Mouse (Mus musculus) urinary bladder, postnatal 14 days (tissue): Measurements from ENCODE around the gene Stx2.

Source experiments
- DNase-seq: peaks from one replicate; pipeline ENCODE4 v3.0.0; 2021; ENCODE audit warnings: low spot score

The Stx2 gene

DNA sequence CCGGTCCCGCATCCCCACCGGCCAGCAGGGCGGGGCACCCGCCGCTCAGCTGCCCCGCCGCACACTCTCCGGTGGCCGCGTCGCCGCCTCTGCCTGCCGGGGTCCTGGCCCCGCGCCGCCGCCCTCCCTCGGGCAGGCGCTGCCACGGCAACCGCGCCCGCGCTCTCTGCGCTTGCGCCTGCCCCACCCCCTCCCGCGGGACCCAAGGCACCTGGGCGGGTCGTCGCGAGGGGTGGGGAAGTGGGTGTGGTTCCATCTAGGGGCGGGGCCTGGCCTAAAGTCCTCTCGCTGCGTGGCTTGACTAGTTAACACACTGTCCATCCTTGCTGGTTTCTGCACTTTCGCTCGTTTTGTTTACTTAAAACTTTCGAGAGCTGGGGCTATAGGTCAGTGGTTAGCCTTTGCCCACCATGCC lies at the start of gene Stx2:
Gene Stx2, minus strand, starts transcription at position 163 of the 415 bp plus-strand sequence.
- peak; percentile 92 for DNase-seq

DNA sequence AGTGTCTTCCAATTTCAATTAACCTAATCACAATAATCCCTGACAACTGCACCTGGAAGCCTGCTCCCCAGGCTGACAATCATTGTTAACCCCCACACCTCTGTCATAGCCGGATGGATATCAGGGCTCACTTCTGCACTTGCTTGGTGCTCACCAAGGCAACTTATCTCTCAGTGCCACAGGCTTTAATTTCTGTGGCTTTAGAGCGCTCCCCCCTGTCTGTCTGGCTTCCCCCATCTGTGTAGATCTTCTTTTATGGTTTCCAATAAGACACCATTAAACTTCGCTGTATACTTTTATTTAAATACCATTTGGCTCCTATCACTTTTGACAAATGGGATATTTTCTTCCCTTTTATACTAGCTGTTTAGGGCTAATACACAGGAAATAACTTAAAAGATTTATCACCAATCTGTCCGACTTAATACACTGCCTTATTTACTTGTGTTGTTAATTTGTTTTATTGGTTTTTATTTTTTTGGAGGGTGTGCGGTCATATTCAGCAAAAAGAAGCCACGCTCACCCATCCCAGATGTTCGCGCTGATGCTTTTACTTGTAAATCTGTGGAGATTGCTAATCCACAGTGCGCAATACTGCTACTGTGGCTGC lies 46.4 kb upstream of the Stx2 start:
- DNase-seq, result no peak

DNA sequence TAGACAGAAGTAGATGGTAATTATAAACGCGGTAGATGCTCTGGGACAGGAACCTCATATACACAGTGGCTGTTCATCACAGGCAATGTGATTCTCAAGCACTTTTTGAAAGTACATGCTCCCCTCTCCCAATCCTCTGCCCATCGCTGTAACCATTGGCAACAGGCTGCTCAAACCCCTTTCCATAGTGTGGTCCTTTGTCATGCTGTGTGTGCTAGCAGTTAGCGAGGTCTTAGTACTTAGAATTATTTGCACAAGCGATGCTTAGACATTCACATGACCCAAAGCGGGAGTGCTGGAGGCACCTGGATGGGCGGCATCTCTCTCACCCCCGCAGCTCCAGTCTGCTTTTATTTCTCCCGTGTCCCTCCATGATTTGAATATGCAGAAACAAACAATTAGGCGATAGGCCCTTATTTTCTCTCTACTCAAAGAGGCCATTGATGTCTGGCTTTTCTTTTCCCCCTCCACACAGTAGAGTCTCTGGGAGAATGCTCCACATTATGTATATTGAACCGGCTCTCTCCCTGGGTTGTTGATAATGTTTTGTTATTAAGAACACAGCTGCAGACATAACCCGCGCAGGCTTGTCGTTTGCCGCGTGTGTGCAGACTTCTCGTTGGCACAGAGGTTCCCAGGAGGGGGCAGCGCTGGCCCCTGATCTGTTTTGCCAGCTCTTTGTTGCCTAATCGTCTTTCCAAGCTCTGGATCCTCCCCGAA lies 44.4 kb upstream of the Stx2 start:
- no peak for DNase-seq

DNA sequence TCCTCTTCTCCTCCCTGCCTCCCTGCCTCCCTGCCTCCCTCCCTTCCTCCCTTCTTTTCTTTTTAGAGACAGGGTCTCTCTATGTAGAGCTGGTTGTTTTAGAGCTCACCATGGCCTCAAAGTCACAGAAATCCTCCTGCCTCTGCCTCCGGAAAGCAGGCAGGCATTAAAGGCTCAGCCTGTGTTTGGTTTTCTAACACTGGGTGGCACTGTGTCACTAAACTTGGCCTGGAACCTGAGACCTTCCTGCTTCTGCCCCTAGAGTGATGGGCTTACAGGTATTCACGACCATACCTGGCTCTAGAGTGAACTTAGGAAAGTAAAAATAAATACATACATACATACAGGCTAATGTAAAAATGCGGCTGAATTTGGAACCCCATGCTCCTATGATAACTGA lies 43.5 kb upstream of the Stx2 start:
- DNase-seq, result no peak

DNA sequence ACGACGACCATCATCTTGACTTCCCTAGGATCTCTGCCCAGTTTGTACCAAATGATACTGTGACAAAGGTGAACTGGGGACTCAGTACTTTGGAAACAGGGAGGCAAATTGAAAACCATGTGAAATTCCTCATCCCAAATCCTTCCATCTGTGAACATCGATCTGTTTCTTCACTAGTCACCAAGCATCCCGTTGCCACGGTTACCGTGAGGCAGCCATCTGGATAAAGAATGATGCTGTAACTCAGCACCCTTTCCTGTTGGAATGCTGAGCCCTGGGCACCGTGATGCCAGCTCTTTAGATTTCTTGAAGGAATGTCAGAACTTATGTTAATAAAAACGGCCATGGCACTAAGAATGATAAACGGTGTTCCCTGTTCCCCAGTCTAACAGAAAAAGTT lies 41.0 kb upstream of the Stx2 start:
- DNase-seq, result no peak

DNA sequence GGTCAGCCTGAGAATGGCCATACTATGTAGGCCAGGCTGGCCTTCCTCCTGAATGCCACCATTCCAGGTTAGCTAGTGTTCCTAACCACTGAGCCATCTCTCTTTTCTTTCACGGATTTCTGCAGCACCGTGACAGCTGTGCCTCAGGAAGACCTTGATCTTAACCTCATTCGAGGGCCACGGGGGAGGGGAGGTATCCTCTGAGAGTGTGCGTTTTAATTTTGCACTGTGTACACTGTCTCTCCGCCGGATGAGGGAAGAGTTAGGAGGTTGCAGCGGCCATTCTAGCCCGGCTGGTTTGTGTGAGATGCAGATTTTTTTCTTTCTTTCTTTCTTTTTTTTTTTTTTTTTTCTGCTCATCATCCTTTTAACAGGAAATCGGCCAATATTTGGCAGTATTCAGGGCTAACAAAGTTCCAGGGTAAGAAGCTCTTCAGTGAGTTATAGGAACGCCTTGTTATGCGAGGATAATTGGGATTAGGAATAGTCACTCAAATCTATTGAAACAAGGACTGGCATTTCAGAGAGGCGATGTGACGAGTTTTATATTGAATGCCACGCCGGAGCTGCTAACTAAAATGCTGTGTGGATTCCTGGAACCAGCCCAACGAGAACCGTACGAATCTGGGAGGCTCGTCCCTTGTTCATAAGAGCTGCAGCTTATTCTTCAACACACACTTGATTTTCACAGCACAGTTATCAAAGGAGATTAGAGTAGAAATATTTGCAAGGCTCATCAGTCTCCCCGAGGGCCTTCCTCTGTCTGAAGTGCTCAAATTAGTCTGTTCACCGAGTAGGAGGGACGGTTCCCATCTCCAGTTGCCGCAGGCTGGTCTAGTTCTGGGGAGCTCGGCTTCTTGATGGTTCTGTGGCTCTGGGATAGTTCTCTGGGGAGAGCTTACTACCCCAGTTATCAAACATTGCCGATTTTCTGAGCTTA lies 37.5 kb upstream of the Stx2 start:
- no peak for DNase-seq

DNA sequence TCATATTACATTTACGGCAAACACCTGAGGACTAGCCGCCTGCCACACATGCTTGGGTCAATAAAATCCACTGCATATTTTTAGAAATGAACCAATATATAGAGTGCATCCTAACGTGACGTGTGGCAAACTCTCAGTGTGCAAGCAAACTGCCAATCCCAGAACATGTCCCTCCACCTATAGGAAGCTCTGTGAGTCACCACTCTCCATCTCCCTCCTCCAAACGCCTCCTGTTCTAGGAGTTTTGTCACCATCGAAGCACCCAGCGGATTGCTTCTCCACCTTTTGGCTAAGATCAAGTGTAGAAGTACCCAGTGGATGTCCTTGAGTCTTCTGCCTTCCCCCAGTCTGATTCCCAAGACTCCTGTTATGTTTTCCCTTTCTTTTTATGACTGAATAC lies 29.4 kb upstream of the Stx2 start:
- no peak for DNase-seq

DNA sequence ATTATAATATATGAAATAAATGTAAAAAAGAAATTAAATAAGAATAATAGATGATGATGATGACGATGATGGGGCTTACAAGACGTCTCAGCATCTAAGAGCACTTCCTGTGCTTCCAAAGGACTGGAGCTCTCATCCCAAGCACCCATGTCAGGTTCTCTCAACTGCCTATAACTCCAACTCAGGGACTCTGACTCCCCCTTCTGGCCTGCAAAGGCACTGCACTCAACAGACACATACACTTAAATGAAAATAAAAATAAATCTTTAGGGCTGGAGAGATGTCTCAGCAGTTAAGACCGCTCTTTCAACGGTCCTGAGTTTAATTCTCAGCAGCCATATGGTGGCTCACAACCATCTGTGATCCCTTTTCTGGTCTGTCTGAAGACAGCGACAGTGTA lies 28.3 kb upstream of the Stx2 start:
- DNase-seq, result no peak

DNA sequence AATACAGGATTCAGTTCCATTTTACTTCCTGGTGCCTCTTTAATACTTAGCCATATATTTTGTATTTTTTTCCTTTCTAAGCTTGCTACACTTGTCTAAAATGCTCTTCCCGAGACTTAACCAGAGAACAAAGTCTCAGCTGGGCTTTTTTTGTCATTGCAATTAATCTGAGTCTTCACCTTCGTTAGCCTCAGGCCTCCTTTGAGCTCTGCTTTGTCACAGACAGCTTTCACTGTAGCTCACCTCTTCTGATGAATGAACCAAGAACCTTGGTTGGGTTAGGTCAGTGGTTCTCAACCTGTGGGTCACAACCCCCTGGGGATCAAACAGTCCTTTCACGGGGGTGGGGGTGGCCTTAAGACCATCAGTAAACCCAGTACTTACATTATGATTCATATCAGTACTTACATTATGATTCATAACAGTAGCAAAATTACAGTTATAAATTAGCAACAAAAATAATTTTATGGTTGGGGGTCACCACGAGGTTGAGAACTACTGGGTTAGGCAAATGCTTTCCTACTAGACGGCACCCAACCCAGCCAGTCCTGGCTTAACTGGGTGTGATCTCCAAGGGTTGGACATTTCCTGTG lies 20.9 kb upstream of the Stx2 start:
- DNase-seq, result no peak

DNA sequence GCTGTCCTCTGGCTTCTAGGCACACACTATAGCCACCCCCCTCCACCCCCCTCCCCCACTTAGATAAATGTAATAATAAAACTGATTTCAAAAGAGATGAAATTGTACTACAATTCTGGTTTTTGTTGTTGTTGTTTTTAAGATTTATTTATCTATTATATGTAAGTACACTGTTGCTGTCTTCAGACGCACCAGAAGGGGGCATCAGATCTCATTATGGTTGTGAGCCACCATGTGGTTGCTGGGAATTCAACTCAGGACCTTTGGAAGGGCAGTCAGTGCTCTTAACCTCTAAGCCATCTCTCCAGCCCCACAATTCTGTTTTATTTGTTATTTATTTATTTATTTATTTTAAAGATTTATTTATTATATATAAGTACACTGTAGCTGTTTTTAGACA lies 18.3 kb upstream of the Stx2 start:
- no peak for DNase-seq

DNA sequence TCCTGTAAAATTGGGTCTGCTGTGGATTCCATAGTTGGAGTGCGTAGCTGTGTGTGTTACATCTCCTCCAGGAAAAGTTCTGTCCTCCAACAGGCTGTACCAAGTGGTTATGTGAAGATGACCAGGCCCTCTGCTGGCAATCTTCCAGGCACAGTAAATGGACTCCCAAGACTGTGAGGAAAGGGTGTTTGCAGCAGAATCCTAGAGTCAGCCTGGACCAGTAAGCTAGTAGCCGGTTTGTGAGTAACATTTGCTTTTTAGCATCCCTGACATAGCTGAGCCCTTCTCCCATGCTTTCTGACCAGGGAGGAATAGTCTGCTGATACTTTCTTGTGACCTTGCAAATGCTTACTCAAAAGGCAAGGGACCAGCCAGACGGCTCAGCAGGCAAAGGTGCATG lies 17.8 kb upstream of the Stx2 start:
- no peak for DNase-seq

DNA sequence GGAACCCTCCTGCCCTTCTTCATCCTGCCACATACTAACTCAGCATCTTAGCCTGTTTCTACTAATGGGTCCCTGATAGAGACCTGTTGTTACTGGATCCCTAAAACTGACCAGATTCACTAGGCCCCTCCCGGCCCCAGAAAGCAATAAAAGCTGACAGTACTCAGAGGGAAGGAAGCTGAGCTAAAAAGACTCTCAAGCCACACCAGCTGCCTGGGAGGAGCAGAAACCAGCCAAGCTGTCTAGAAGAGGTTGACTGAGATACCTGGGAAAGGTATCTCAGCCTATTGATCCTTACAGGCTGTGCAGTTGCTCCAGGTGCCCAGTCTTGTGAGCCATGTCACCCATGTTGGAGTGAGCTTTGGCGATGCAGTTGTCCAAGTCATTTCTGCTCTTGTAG lies 17.4 kb upstream of the Stx2 start:
- DNase-seq, result no peak

DNA sequence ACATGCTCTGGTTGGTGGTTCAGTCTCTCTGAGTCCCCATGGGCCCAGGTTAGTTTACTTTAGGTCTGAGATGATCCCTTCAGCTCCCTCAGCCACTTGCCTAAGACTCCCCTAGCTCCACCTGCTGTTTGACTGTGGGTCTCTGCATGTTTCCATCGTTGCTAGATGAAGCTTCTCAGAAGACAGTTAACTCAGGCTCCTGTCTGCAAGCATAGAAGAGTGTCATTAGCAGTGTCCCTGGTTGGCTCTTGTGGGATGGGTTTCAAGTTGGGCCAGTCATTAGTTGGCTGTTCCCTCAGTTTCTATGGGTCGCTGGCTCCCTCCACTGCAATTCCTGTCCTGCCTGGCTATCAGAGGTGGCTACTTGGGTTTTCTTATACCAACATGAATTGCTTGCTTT lies 16.7 kb upstream of the Stx2 start:
- no peak for DNase-seq

DNA sequence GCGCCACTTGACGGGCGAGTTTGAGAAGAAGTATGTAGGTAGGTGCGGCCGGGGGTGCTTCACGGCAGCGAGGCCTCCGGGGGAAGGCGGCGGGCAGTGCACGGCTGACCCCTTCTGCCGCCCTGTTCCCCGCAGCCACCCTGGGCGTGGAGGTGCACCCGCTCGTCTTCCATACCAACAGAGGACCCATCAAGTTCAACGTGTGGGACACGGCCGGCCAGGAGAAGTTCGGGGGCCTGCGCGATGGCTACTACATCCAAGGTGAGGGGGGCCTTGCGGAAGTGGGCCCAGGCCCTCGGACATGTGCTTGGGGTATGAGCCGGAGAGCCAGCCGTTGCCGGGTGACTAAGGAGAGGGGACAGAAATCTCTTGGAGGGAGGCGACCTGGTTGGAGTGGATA lies 12.4 kb upstream of the Stx2 start:
- DNase-seq, result peak; percentile 20

DNA sequence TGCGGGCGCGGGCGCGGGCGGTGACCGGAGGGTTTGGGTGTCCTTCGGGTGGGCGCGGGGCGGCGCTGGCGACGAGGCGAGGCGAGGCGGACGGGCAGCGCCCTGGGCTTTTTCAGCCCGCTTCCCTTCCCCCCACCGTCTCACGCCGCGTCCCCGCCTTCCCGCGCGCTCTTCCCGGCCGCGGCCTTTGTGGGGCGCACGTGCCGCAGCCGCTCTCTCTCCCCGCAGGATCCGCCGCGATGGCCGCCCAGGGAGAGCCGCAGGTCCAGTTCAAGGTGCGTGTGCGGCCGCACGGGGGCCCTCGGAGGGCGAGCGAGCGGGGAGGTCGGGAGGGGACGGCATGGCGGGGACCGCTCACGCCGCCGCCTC lies 11.9 kb upstream of the Stx2 start:
- DNase-seq, result no peak

DNA sequence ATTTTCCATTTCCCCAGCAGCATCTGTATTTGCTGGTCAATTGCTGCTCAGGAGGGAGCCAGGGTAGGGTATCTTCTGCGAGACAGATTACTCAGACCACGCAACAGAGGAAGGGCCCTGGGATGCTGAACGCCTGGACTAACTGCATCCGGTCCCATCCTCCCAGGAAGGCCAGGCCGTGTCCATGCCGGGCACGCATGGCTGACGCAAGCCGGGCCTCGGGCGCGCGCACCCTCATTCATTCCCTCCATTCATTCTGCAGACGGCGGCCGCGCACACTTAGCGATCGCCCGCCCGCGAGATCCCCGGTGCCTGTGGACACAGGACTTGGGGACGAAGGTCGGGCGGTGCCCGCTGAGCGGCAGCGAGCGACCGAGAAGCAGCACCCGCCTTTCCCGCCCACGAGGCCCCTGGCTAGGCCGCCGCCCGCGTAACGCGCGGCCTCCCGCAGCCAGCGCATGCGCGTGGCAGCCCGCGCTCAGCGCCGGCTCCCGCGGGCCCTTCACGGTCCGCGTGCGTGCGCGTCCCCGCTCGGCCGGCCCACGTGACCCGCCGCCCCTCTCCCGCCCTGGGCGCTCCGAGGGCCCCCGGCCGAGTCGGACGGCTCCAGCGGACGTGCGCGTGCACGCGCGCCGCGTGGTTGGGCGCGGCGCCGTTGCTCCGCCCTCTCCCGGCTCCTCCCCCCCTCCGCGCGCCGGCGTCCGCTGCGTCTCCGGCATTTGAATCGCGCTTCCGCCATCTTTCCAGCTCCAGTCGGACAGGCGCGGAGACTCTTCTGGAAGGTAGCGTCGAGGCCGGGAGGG lies 11.3 kb upstream of the Stx2 start, which contains the start of gene Ran:
Gene Ran, plus strand, starts transcription at position 573 of the 803 bp plus-strand sequence.
- DNase-seq, result peak; percentile 93

DNA sequence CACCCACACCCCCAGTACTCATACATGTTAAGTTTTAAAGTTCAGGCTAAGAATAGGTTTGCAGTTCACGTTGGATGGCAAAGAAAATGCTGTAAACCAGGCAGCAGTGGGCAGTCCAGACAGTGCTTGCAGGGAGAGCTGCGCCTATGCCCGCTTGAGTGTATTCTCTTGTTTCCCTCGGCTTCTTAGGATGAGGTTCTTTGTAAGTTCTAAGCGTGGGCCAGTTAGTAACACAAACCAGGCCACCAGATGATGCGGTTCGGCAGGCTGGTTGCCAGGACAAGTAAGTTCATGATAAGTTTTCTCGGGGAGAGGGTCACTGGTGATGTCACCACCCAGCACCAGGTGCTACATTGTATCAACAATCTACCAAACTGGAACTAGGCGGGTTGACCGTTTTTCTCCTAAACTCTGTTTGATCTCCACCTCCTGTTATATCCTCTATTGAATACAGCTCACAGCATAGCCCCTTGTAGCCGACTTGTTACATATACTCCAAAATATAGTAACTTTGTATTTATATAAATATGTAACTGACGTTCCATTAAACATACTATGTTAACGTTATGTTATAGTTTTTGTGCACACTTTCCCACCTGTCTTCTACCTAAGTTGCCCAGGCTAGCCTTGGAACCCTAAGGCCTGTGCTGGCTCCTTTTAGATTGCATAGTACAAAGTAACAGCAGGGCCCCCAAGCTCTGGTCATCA lies 10.6 kb upstream of the Stx2 start:
- no peak for DNase-seq

DNA sequence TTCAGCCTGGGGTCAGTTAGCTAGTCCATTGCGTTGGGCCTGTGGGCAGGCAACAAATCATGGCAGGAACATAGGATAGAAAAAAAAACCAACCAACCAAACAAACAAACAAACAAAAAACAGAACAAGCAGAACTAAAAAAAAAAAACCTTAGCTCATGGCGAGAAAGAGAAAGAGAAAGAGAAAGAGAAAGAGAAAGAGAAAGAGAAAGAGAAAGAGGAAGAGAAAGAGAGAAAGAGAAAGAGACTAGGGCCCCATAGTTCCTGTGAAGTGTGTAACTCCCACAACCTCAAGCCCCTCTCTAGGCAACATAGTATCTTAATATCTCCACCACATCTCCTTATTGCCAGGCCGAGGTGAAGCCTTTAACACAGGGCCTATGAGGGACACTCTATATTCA lies 8.0 kb upstream of the Stx2 start:
- no peak for DNase-seq

DNA sequence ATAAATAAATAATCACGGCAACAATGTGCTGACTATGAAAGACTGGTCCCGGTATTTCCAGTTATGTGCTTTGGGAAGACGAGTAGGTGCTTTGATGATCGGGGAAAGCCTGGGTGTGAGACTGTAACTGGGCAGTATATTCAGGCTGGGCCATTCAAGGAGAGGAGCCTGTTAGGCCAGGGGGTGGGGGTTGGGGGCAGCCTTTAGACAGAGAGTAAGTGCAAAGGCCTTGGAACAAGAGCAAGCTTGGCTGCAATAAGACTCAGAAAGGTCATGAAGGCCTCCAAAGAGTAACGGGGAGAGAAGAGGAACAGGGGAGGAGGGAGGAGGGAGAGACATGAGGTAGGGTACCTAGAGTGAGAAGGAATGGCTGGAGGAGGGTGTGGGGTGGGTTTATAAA lies 7.2 kb upstream of the Stx2 start:
- DNase-seq, result no peak

DNA sequence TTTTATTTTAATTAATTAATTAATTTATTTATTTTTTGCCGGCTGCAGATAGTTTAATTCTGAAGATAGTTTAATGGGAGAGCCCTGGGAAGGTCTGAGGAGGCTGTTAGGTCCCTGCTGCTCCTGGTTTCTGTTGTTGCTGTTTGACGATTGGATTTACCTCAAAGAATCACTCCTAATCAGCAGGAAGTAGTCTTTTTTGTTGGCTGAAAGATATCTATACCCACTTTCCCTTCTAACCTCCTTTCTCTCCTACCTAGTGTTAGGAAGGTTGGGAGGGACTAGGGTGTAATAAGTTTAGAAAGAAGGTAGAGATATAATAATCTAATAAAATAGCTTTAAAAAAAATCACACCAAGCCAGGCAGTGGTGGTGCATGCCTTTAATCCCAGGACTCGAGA lies 6.6 kb upstream of the Stx2 start:
- no peak for DNase-seq

DNA sequence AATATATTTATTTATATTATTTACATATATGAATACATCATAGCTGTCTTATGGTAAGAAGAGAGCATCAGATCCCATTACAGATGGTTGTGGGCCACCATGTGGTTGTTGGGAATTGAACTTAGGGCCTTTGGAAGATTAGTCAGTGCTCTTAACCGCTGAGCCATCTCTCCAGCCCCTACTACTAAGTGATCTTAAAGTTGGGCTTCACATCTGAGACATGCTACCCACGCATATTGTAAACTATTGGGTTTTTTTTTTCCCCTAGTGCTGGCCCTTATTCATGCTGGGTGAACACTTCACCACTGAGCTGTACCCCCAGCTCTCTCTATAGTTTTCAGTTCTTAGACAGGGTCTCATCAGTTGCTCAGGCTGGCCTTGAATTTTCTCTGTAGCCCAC lies 2.6 kb upstream of the Stx2 start:
- DNase-seq, result no peak
